Mouse (Mus musculus): ENCODE results near the gene Kazald1. TPM values are rescaled to one million over a fixed set of nuclear protein-coding genes. Genes with fewer than 3 reads are reported as not detected.

Kazald1 gene
- polyA plus RNA-seq (2014; fragmentation: Nextera tagmentation; extraction: Ambion mirVana) = 0.20 and 0.31 TPM in 2 replicates

GRCm38 (mm10) chr19:45074580-45075322, at the start of gene Kazald1:
Gene Kazald1 (plus strand): TSS chr19:45075241.
- peak; percentile 96 for DNase-seq (ENCODE audit: low spot score)
- WGBS = under 1% methylated on average over 43 of the region's 45 CpGs
- Histone ChIP-seq H3K27ac (ENCODE audit: low read depth, low read length) (peak within 1 kb of the TSS; percentile 80), H3K27me3 (ENCODE audit: control insufficient read depth, insufficient read depth, low read length) (peaks cover 47% of the 10 kb centered on the region), H3K4me2 (ENCODE audit: low read depth, low read length, severe bottlenecking) (peak within 1 kb of the TSS; percentile 95), H3K36me3 (ENCODE audit: control insufficient read depth, insufficient read depth, low read length) (no peaks in the 10 kb centered on the region), H3K4me1 (replicated peaks; ENCODE audit: control insufficient read depth, insufficient read depth, low read length) (peaks cover 22% of the 10 kb centered on the region), H3K9me3 (ENCODE audit: control insufficient read depth, low read length) (no peaks in the 10 kb centered on the region), H3K4me3 (ENCODE audit: low read depth, low read length) (peak within 1 kb of the TSS; percentile 60), H3K9ac (ENCODE audit: low read length) (peak within 1 kb of the TSS; percentile 78)
- ATAC-seq (replicated peaks; ENCODE audit: low FRiP score) = peak; percentile 89

DNA sequence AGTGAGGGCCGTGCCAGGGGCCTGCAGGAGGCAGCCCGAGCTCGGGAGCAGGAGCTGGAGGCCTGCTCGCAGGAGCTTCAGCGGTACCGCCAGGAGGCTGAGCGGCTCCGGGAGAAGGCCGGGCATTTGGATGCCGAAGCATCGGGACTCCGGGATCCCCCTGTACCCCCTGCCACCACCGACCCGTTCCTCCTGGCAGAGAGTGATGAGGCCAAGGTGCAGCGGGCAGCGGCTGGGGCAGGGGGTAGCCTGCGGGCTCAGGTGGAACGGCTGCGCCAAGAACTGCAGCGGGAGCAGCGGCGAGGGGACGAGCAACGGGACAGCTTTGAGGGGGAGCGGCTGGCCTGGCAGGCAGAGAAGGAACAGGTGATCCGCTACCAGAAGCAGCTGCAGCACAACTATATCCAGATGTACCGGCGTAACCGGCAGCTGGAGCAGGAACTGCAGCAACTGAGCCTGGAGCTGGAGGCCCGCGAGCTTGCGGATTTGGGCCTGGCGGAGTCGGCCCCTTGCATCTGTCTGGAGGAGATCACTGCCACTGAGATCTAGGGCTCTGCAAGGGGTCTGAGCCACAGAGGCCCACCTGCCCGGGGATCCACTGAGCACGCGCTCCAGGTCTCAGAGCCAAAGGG, 49.0 kb upstream of the Kazald1 start:
- H3K9ac ChIP-seq (ENCODE audit: low read length) = no peak overlapping the region
- DNase-seq (ENCODE audit: low spot score) (no peak), ATAC-seq (replicated peaks; ENCODE audit: low FRiP score) (no peak)
- no peaks in the 10 kb centered on the region for H3K9me3 ChIP-seq (ENCODE audit: control insufficient read depth, low read length)
- H3K4me1 ChIP-seq (replicated peaks; ENCODE audit: control insufficient read depth, insufficient read depth, low read length) = peaks cover under 1% of the 10 kb centered on the region; the same call in 1 of the 2 replicates
- H3K36me3 ChIP-seq (ENCODE audit: control insufficient read depth, insufficient read depth, low read length) = peaks cover 23% of the 10 kb centered on the region
- H3K27ac ChIP-seq (ENCODE audit: low read depth, low read length) = no peak overlapping the region
- 93% methylated on average over 37 of the region's 37 CpGs for WGBS
- H3K4me3 ChIP-seq (ENCODE audit: low read depth, low read length) = no peak overlapping the region
- H3K4me2 ChIP-seq (ENCODE audit: low read depth, low read length, severe bottlenecking) = no peak overlapping the region
- H3K27me3 ChIP-seq (ENCODE audit: control insufficient read depth, insufficient read depth, low read length) = no peaks in the 10 kb centered on the region

DNA sequence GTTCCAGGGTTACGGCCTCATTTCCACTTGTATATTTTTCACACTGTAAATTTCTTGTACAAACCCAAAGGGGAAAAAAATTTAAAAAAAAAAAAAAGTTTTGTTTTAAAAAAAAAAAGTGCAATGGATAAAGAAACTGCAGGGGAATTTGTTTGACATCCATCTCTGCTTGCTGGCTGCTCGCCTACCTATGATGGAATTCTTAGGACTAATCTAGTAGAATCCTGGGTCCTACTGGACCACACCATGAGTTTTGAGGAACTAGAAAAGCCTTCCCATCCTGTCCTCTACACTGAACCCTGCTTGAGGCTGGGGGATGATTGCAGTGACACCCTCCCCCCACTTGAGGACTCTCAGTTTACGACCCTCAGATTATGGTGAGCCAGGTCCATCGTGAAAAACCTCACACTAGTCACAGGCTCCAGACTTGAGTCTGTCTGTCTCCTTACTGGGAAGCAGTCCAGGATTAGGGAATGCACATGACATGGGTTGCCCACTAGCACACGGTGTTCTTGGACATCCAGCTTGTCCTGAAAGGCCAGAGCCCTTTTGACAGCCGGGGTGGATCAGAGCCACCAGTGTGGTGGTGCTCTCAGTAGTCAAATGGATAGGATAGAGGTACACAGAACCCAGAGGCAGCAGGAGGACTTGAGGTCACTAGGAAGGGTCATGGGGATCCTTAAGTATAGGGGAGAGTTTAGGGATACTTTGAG, 47.9 kb upstream of the Kazald1 start:
- no peaks in the 10 kb centered on the region for H3K27me3 ChIP-seq (ENCODE audit: control insufficient read depth, insufficient read depth, low read length)
- H3K27ac ChIP-seq (ENCODE audit: low read depth, low read length) = no peak overlapping the region
- ATAC-seq (replicated peaks; ENCODE audit: low FRiP score) (no peak), DNase-seq (ENCODE audit: low spot score) (no peak)
- no peak overlapping the region for H3K4me2 ChIP-seq (ENCODE audit: low read depth, low read length, severe bottlenecking)
- H3K4me1 ChIP-seq (replicated peaks; ENCODE audit: control insufficient read depth, insufficient read depth, low read length) = no peaks in the 10 kb centered on the region
- H3K36me3 ChIP-seq (ENCODE audit: control insufficient read depth, insufficient read depth, low read length) = peaks cover 23% of the 10 kb centered on the region
- H3K4me3 ChIP-seq (ENCODE audit: low read depth, low read length) = no peak overlapping the region
- 87% methylated on average over 6 of the region's 6 CpGs for WGBS
- H3K9me3 ChIP-seq (ENCODE audit: control insufficient read depth, low read length) = no peaks in the 10 kb centered on the region
- H3K9ac ChIP-seq (ENCODE audit: low read length) = no peak overlapping the region

GRCm38 (mm10) chr19:45027848-45028247, 47.2 kb upstream of the Kazald1 start:
- Histone ChIP-seq H3K36me3 (ENCODE audit: control insufficient read depth, insufficient read depth, low read length) (peaks cover 19% of the 10 kb centered on the region), H3K27me3 (ENCODE audit: control insufficient read depth, insufficient read depth, low read length) (no peaks in the 10 kb centered on the region), H3K9ac (ENCODE audit: low read length) (no peak overlapping the region), H3K4me1 (replicated peaks; ENCODE audit: control insufficient read depth, insufficient read depth, low read length) (no peaks in the 10 kb centered on the region), H3K9me3 (ENCODE audit: control insufficient read depth, low read length) (no peaks in the 10 kb centered on the region), H3K4me3 (ENCODE audit: low read depth, low read length) (no peak overlapping the region), H3K27ac (ENCODE audit: low read depth, low read length) (no peak overlapping the region), H3K4me2 (ENCODE audit: low read depth, low read length, severe bottlenecking) (no peak overlapping the region)
- ATAC-seq (replicated peaks; ENCODE audit: low FRiP score) (no peak), DNase-seq (ENCODE audit: low spot score) (peak; percentile 52)
- 74% methylated on average over 6 of the region's 6 CpGs for WGBS

DNA sequence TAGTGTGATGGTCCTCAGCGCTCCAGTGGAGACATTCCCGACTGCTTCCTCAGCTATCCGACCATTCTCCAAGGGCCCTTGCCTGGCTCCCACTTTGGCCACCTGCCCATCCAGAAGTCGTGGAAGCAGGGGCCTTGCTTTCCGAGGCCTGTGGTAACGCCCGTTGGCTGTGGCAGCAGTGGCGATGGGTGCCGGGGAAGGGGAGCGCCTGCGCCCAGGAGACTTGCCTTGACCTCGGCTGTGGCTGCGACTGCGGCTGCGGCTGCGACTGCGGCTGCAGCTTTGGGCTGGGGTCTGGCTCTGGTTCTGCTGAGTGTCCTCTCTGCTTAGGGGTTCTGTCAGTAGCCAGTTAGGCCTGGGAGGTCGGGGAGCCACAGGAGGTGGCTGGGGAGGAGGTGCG, 46.3 kb upstream of the Kazald1 start:
- Histone ChIP-seq H3K9ac (ENCODE audit: low read length) (0 out of 2 replicates have a peak overlapping the region, but pooled peaks have one; percentile 8), H3K9me3 (ENCODE audit: control insufficient read depth, low read length) (no peaks in the 10 kb centered on the region), H3K36me3 (ENCODE audit: control insufficient read depth, insufficient read depth, low read length) (peaks cover 19% of the 10 kb centered on the region), H3K4me2 (ENCODE audit: low read depth, low read length, severe bottlenecking) (no peak overlapping the region), H3K27me3 (ENCODE audit: control insufficient read depth, insufficient read depth, low read length) (no peaks in the 10 kb centered on the region), H3K4me1 (replicated peaks; ENCODE audit: control insufficient read depth, insufficient read depth, low read length) (no peaks in the 10 kb centered on the region), H3K27ac (ENCODE audit: low read depth, low read length) (no peak overlapping the region), H3K4me3 (ENCODE audit: low read depth, low read length) (no peak overlapping the region)
- ATAC-seq (replicated peaks; ENCODE audit: low FRiP score) (no peak), DNase-seq (ENCODE audit: low spot score) (peak; percentile 50)
- 64% methylated on average over 19 of the region's 19 CpGs for WGBS

- H3K36me3 ChIP-seq (ENCODE audit: control insufficient read depth, insufficient read depth, low read length) = peaks cover 19% of the 10 kb centered on the region
- no peaks in the 10 kb centered on the region for H3K4me1 ChIP-seq (replicated peaks; ENCODE audit: control insufficient read depth, insufficient read depth, low read length)
- WGBS = 52% methylated on average over 9 of the region's 9 CpGs
- no peaks in the 10 kb centered on the region for H3K27me3 ChIP-seq (ENCODE audit: control insufficient read depth, insufficient read depth, low read length)
- H3K9ac ChIP-seq (ENCODE audit: low read length) = no peak overlapping the region
- H3K4me3 ChIP-seq (ENCODE audit: low read depth, low read length) = no peak overlapping the region
- no peaks in the 10 kb centered on the region for H3K9me3 ChIP-seq (ENCODE audit: control insufficient read depth, low read length)
- no peak for ATAC-seq (replicated peaks; ENCODE audit: low FRiP score)
- no peak overlapping the region for H3K27ac ChIP-seq (ENCODE audit: low read depth, low read length)
- peak; percentile 50 for DNase-seq (ENCODE audit: low spot score)
- H3K4me2 ChIP-seq (ENCODE audit: low read depth, low read length, severe bottlenecking) = no peak overlapping the region
Observed at GRCm38 (mm10) chr19:45029571-45029970, 45.5 kb upstream of the Kazald1 start.

DNA sequence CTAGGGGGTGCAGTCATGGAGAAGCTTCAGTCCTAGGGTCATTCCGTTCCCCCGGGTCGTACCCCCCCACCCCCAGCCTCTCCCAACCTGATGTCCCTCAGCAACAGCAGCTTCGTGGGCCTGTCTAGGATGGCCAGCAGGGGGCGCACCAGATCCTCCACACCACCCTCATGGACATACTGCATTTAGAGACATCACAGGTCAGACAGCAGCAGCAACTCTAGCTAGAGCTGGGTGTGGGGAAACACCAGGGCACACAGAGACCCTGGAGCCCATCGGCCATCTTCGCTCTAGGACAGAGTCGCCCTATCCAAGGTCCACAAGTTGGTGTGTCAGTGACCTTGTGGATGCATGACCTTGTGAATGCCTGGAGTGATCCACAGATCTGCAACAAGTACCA, 44.9 kb upstream of the Kazald1 start:
- Histone ChIP-seq H3K4me2 (ENCODE audit: low read depth, low read length, severe bottlenecking) (no peak overlapping the region), H3K4me1 (replicated peaks; ENCODE audit: control insufficient read depth, insufficient read depth, low read length) (no peaks in the 10 kb centered on the region), H3K9me3 (ENCODE audit: control insufficient read depth, low read length) (no peaks in the 10 kb centered on the region), H3K27ac (ENCODE audit: low read depth, low read length) (no peak overlapping the region), H3K4me3 (ENCODE audit: low read depth, low read length) (no peak overlapping the region), H3K9ac (ENCODE audit: low read length) (no peak overlapping the region), H3K36me3 (ENCODE audit: control insufficient read depth, insufficient read depth, low read length) (peaks cover 15% of the 10 kb centered on the region), H3K27me3 (ENCODE audit: control insufficient read depth, insufficient read depth, low read length) (no peaks in the 10 kb centered on the region)
- 46% methylated on average over 8 of the region's 8 CpGs for WGBS
- DNase-seq (ENCODE audit: low spot score) = peak; percentile 87
- peak; percentile 29 for ATAC-seq (replicated peaks; ENCODE audit: low FRiP score)

DNA sequence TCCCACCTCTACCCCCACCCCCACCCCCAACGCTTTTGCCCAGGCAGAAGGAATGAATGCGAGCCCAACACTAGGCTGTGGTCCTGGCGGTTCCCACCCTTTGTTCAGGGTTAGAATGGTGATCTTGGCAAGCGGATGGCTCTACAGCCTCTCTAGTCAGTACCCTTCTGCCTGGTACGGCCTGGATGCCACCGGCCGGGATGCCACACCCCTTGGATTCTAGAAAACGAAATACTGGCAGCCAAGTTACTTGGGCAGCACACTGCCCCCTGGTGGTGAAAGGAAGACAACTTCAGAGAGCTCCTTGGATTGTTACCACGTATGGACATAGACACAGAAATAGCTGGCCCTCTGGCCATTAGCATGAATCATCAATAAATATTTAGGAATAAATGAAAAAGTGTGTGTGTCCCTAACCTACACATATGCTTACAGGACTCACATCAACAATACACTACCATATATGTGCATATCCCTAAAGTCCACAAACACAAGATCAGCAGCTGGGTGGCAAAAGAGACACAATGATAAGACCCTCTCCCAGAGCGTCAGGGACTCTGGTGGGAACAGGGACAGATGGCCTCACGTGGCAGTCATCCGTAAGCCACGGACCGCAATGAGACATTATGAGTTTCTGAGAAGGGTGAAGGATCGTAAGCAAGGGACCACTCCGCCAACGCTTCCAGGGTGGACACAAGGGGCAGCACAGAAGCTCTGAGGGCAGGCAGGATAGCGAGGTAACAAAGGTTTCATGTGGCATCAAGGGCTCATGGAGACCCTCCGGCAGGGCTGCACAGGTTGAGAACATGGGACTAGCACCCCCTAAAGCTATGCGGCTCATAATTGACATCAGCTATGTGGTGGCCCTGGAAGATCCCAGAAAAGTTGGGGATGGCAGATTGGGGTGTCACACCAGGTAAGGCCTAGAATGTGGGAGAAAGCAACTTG, 44.0 kb upstream of the Kazald1 start:
- DNase-seq (ENCODE audit: low spot score) (peak; percentile 85), ATAC-seq (replicated peaks; ENCODE audit: low FRiP score) (peak; percentile 42; the same call in 1 of the 2 replicates)
- Histone ChIP-seq H3K4me1 (replicated peaks; ENCODE audit: control insufficient read depth, insufficient read depth, low read length) (no peaks in the 10 kb centered on the region), H3K9me3 (ENCODE audit: control insufficient read depth, low read length) (no peaks in the 10 kb centered on the region), H3K4me2 (ENCODE audit: low read depth, low read length, severe bottlenecking) (no peak overlapping the region), H3K4me3 (ENCODE audit: low read depth, low read length) (no peak overlapping the region), H3K27ac (ENCODE audit: low read depth, low read length) (no peak overlapping the region), H3K36me3 (ENCODE audit: control insufficient read depth, insufficient read depth, low read length) (peaks cover 7% of the 10 kb centered on the region), H3K27me3 (ENCODE audit: control insufficient read depth, insufficient read depth, low read length) (no peaks in the 10 kb centered on the region), H3K9ac (ENCODE audit: low read length) (no peak overlapping the region)
- WGBS = 45% methylated on average over 20 of the region's 20 CpGs
